Mouse (Mus musculus) embryo, embryonic 11.5 days (tissue): ENCODE data around the gene Zfp599.
"Not testable (repeated sequence)": the region's sequence is repeated elsewhere in the genome, so short reads cannot be mapped to it uniquely, and the experiment has no call there.

Source experiments
- DNase-seq: peaks from one replicate; pipeline ENCODE4 v3.0.0-alpha.2; 2012; ENCODE audit warnings: low read depth, low spot score

Gene Zfp599

GRCm38 (mm10) chr9:22259184-22260091 lies at the start of gene Zfp599:
Gene Zfp599, minus strand, starts transcription at chr9:22259895.
- DNase-seq = peak; percentile 43

DNA sequence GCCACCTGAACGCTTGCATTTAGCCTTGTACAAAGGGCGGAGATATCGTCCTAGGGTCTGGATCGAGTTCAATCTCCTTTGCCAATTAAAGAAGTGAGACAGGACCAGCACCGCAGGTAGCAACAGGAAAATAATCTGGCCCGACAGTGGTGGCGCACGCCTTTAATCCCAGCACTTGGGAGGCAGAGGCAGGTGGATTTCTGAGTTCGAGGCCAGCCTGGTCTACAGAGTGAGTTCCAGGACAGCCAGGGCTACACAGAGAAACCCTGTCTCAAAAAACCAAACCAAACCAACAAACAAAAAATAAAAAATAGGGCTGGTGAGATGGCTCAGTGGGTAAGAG lies 48.2 kb upstream of the Zfp599 start:
- DNase-seq = not testable (repeated sequence)

DNA sequence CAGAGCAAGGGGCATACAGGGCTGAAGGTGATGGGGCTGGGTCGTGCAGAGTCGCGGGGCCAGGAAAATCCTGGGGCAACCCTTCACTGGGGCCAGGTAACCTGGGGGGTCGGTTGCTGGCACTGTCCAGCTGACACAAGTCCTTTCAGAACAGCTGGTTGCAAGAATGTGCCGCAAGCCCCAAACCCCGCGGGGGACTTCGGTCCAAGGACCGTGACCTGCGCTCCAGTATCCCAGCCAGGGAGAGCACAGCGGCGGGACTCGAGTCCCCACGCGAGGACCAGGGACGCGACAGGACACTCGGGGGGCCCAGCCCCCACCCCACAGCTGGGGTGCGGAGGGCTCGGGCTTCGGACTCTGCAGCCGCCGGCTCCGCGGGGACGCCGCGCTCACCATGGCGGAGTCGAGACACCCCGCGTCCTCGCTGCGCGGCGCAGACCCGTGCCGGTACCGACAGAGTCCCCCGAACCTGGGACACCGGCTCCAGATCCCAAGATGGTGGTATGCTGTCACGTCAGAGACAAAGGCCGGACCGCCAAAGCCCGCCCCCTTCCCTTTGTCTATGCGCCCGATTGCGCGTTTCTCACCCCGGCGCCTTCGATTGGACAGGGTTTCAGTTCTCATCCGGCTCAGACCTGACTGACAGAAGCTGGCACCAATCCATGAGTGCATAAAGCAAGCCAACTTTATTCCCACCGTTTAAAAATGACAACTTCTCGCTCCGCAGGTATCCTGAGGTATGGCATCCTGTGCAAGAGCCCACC lies 47.6 kb upstream of the Zfp599 start, which contains the start of gene Zfp810:
Zfp810 (minus strand) TSS at position 493 of the 764 bp plus-strand sequence.
- peak; percentile 96 for DNase-seq

DNA sequence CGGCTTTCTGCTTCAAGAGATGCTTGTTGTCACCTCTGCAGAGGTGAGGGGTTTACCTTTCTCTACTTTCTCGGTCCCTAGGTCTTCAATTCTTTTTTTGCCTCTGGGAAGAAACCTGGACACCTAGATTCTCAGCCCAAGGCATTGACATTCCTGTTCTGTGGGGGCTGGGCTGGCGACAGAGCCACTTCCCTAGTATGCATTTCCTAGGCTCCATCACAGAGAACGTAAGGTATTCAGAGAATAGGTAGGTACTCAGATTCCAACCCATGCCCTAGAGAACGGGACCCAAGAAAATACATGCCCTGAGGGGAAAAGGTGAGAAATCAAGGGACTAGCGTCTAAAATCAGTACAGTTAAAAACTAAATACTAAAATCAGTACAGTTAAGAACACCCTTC lies 47.0 kb upstream of the Zfp599 start:
- no peak for DNase-seq

DNA sequence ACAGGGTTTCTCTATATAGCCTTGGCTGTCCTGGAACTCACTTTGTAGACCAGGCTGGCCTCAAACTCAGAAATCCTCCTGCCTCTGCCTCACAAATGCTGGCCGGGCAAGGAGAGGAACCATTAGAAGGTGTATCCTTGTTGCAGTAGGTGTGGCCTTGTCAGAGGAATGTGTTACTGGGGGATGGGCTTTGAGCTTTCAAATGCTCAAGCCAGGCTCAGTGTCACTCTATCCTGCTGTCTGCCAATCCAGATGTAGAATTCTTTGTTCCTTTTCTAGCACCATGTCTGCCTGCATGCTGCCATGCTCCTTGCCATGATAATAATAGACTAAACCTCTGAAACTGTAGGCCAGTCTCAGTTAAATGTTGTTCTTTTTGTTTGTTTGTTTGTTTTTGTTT lies 42.5 kb upstream of the Zfp599 start:
- no peak for DNase-seq

- DNase-seq = no peak
These were observed 19.0 kb upstream of the Zfp599 start for GRCm38 (mm10) chr9:22278733-22279132.

- no peak for DNase-seq
These were observed 9.2 kb upstream of the Zfp599 start for GRCm38 (mm10) chr9:22268886-22269285.

DNA sequence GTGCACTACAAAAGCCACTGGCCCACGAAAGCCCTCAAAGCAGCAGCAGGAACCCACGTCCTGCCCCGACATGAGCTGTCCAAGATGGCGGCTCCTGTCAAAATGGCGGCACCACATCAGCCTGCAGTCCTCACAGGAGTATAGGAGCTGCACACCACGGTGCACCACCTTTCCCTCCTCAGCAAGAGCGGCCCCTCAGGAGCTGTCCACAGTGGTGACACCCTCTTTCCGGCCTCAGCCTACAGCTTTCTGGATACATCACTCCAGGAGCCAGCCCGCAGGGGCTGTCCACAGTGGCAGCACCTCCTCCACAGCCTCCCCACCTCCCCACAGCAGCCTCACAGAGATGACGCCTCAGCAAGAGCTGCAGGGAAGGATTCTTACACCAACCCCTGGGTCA lies 2.9 kb upstream of the Zfp599 start:
- DNase-seq = no peak

DNA sequence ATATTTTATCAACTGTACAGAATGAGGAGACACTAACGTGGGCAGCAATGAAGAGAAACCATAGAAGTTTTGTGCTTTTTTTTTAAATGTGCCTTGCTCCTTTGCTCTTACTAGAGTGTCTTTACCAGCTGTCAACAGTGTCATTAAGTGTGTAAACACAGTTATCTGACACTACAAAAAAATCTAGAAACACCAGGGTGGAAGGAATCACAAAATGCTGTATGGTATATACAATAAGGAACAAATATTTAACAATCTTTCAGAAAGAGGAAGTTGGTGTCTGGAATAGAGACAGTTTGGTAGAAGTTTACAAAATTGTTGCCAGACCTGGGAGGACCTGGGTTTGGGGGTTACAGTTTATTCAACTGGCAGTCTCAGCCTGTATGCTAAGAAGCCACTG lies 1.9 kb upstream of the Zfp599 start:
- DNase-seq = no peak

GRCm38 (mm10) chr9:22260092-22260422 lies 362 bp upstream of the Zfp599 start:
- DNase-seq = no peak

GRCm38 (mm10) chr9:22258784-22259183 lies 911 bp downstream of the Zfp599 start:
- no peak for DNase-seq

DNA sequence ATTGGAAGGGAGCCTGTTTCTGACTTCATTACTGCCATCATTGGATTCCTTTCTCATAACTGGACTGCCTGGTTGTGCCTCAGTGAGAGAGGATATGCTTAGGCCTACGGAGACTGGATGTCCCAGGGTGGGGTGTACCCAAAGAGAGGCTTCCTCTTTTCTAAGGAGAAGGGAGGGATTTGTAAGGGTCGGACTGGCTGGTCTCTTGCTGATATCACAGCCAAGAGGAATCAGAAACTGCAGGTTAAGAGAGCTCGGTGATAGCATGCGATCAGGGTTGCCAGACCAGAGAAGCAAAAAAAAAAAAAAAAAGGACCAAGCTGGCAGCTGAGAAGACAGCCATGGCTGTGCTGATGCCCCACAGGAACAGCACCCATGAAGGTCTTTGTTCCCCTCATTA lies 3.1 kb downstream of the Zfp599 start:
- DNase-seq = no peak

GRCm38 (mm10) chr9:22244242-22244641 lies 15.5 kb downstream of the Zfp599 start:
- DNase-seq = no peak

- DNase-seq = no peak
These were observed 19.7 kb downstream of the Zfp599 start for GRCm38 (mm10) chr9:22240001-22240400.

DNA sequence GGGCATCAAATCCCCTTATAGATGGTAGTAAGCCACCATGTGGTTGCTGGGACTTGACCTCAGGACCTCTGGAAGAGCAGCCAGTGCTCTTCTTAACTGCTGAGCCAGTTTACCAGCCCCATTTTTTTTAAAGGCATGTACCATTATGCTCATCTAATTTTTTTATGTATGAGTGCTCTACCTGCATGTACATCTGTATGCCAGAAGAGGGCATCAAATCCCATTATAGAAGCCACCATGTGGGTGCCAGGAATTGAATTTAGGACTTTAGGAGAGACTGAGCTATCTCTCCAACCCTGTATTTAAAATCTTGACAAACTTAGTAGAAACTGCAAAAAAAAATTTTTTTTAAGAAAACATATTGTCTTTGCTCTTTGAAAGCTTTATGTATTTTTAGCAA lies 29.1 kb downstream of the Zfp599 start:
- DNase-seq = no peak

DNA sequence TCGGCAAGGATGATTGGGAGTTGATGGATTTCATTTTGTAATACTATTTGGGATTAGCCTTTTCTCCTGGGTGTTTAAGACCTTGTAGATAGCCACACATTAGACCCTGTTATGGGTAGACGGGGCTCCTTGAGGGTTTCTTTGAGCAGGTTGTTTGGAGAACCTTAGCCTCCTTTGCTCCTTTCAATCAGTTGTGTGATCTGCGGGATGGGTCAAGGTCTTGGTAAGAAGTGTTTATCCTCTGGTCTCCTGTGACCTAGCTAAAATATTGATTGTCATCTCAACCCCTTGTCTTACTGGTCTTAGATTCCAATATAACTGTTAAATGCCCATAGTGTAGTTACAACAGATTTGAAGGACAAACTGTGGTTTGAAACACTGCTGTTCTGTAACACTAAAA lies 29.6 kb downstream of the Zfp599 start:
- DNase-seq = no peak

- no peak for DNase-seq
These were observed 30.2 kb downstream of the Zfp599 start for GRCm38 (mm10) chr9:22229386-22230026.

DNA sequence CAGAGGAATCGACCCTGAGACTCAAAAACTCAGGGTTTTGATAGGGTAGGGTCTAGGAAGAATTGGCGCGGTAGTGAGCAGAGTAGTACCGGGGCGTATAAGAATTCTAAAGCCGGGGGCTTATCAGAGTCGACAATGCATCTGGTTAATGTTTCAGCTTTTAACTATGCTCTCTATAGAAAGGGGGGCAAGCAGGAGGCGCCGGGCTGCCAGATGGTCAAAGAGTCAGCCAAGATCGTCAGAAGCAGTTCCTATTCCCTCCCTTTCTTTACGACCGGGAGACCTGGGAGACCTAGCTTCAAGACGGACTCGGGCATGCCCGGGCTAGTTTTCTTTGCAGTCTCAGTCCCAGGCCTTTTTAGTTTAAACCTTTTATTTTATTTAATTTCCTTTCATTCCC lies 32.8 kb downstream of the Zfp599 start:
- DNase-seq = no peak

GRCm38 (mm10) chr9:22226389-22226673 lies 33.4 kb downstream of the Zfp599 start:
- not testable (repeated sequence) for DNase-seq

DNA sequence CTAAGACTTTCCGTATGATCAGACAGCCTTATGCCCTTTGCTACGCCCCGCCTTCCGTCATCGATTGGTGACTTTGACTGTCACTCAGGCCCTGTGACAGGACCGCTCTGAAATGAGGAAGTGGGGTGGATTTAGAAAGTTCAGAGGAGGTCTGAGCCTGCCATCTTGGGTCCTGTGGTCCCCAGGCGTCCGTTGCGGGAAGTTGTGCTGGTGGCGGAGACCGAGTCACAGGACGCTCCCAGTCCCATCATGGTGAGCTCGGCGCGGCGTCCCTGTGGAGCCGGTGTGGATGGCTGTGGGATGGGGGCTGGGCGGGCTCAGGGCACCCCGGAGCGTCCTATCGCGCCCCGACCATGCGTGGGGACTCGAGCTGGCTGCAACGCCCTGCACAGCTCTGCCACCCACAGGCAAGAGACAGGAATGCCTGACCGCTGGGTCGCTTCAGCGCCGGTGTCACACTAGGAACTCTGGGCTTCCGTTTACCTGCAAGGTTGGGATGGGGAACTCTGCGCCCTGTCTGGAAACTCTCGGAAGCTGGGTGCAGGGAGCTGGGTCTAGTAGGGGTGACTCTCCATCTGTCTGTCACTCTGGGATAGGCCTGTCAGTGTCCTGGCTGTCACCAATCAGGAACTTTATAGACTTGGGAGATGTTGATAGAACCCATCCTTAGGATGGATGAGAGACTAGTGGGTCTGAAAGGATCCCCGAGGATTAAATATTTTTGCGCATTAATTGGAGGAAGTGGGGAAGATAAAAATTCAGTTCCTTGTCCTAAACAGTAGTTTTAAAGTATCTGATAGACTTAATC lies 33.9 kb downstream of the Zfp599 start, which contains the start of gene Zfp809:
Zfp809 (plus strand) TSS at position 134 of the 808 bp plus-strand sequence.
- peak; percentile 97 for DNase-seq
